Mouse (Mus musculus): ENCODE data around the gene Spryd4.

DNA sequence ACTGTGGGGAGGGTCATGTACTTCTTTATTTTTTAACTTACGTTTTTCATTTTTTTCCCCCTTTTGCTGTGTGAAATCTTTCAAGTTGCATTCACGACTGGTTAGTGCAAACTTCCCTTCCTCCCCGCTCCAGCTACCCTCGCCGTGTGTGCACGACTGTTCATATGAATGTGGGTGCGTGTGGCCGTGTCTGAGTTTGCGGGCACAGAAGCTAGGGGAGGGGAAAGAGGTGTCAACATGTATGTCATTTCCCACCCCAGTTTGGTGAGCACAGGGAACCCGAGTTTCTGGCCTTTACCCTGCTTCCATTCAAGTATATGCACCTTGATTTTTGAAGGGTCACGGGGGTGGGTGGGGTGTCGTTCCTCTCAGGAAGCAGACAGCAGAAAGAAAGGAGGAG is 19.0 kb upstream of the Spryd4 start:
- TF ChIP-seq CTCF (IDR thresholded peaks at IDR 0.05; ENCODE audit: low read depth, low read length) (no peak), POLR2A (IDR thresholded peaks at IDR 0.05; ENCODE audit: extremely low read depth, insufficient read depth, low read length) (no peak)

Data from liver, adult 2 months (tissue).